Comparison of ENCODE assay signal across 11 mouse cellular contexts in the genomic region with DNA sequence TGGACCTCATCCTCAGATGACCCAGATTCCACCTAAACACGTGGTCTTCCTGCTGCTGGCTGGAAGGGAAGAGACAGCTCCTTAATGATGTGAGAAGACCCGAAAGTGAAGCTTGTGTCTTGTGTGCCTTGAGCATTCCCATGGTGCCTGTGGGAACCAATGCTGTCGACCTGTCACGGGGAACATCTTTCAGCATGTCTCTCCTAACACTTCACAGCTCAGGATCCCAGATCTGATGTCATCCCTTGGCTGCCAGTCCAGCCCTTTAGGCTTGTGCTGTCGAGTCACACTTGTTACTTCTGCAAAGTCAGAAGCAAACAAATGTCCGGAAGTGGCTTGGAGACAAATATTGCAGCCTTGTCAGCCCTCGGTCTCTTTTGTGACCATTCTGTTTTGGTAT. TPM values are rescaled to one million over a fixed set of nuclear protein-coding genes. Genes with fewer than 3 reads are reported as not detected.
DNase-seq lines count a peak whose midpoint lies in the region; ATAC-seq and TF ChIP-seq lines count a peak whose summit lies in the region.
"Had no signal": no experiment of that assay in that cellular context is flagged by ENCODE, and none has a peak within 500 bp of the region (broad histone marks: within the 10 kb centered on the region; RNA-seq: fewer than 3 reads in every experiment).

No protein-coding gene starts in this region.

- ATAC-seq in heart, embryonic 11.5 days (replicated peaks; ENCODE audit: insufficient number of reproducible peaks, low FRiP score, low TSS enrichment): no peak
- peak; percentile 22; the same call in 1 of the 2 replicates for ATAC-seq in heart, embryonic 16.5 days (replicated peaks; ENCODE audit: extremely low read depth, insufficient read depth, low FRiP score)
- no peak for ATAC-seq in forebrain, postnatal 0 days

- no peaks in the 10 kb centered on the region for H3K9me3 ChIP-seq in heart, embryonic 11.5 days (replicated peaks; ENCODE audit: control insufficient read depth, low read length)
- H3K9me3 ChIP-seq in heart, embryonic 16.5 days (replicated peaks; ENCODE audit: control insufficient read depth, low read length): no peaks in the 10 kb centered on the region
- no peaks in the 10 kb centered on the region for H3K9me3 ChIP-seq in forebrain, postnatal 0 days (ENCODE audit: low read length)
- H3K9me3 ChIP-seq: limb, embryonic 12.5 days had no signal

- H3K27me3 ChIP-seq in heart, embryonic 11.5 days (ENCODE audit: control insufficient read depth, insufficient read depth, low read length): no peaks in the 10 kb centered on the region
- no peaks in the 10 kb centered on the region for H3K27me3 ChIP-seq in heart, embryonic 16.5 days (ENCODE audit: control insufficient read depth, insufficient read depth, low read length)
- no peaks in the 10 kb centered on the region for H3K27me3 ChIP-seq in forebrain, postnatal 0 days (ENCODE audit: insufficient read depth, low read length)
- H3K27me3 ChIP-seq: limb, embryonic 12.5 days had no signal

- H3K27ac ChIP-seq in heart, embryonic 11.5 days (ENCODE audit: low read depth, low read length): no peak overlapping the region
- H3K27ac ChIP-seq in heart, embryonic 16.5 days (ENCODE audit: low read length): peak overlapping the region; percentile 17
- no peak overlapping the region for H3K27ac ChIP-seq in layer of hippocampus, adult 2 months
- H3K27ac ChIP-seq in forebrain, postnatal 0 days (ENCODE audit: low read depth, low read length): no peak overlapping the region
- H3K27ac ChIP-seq: hindbrain, embryonic 14.5 days; limb, embryonic 12.5 days had no signal

- peak; percentile 95 for DNase-seq in heart, adult 11 months
- DNase-seq in Muller cell, postnatal 12 days (ENCODE audit: inconsistent ontology term): peak; percentile 66
- DNase-seq in lung, postnatal 4 days: peak; percentile 57 to 72
- DNase-seq in layer of hippocampus, adult 2 months (ENCODE audit: low spot score in 2 of 2): no peak
- no peak for DNase-seq in forebrain, postnatal 0 days
- DNase-seq in layer of hippocampus, postnatal 10 days (ENCODE audit: low spot score in 2 of 2): no peak
- DNase-seq: adrenal gland, adult 2 months had no signal

- TF ChIP-seq CTCF in layer of hippocampus, adult 2 months (conservative IDR thresholded peaks at IDR 0.05): no peak
- no peak for TF ChIP-seq CTCF in forebrain, postnatal 0 days (IDR thresholded peaks at IDR 0.05; ENCODE audit: low read depth)

- H3K9ac ChIP-seq in heart, embryonic 11.5 days (ENCODE audit: low read depth, low read length): no peak overlapping the region
- no peak overlapping the region for H3K9ac ChIP-seq in heart, embryonic 16.5 days (ENCODE audit: low read length)
- no peak overlapping the region for H3K9ac ChIP-seq in forebrain, postnatal 0 days
- H3K9ac ChIP-seq: hindbrain, embryonic 14.5 days; limb, embryonic 12.5 days had no signal

- H3K4me2 ChIP-seq in heart, embryonic 11.5 days: no peak overlapping the region
- no peak overlapping the region for H3K4me2 ChIP-seq in heart, embryonic 16.5 days (ENCODE audit: low read depth, low read length)
- H3K4me2 ChIP-seq in forebrain, postnatal 0 days (ENCODE audit: low read depth): no peak overlapping the region
- H3K4me2 ChIP-seq: hindbrain, embryonic 14.5 days; limb, embryonic 12.5 days had no signal

- no peak overlapping the region for H3K4me3 ChIP-seq in heart, embryonic 11.5 days (ENCODE audit: low read depth, low read length)
- no peak overlapping the region for H3K4me3 ChIP-seq in heart, embryonic 16.5 days (ENCODE audit: low read length)
- no peak overlapping the region for H3K4me3 ChIP-seq in layer of hippocampus, adult 2 months
- no peak overlapping the region for H3K4me3 ChIP-seq in forebrain, postnatal 0 days (ENCODE audit: low read depth, low read length)
- H3K4me3 ChIP-seq: limb, embryonic 12.5 days had no signal

- H3K36me3 ChIP-seq in heart, embryonic 11.5 days (ENCODE audit: control insufficient read depth, insufficient read depth, low read length): peaks cover 9% of the 10 kb centered on the region
- peaks cover 18% of the 10 kb centered on the region for H3K36me3 ChIP-seq in heart, embryonic 16.5 days (ENCODE audit: control insufficient read depth, insufficient read depth)
- H3K36me3 ChIP-seq in forebrain, postnatal 0 days (ENCODE audit: insufficient read depth): peaks cover 22% of the 10 kb centered on the region

- WGBS in heart, embryonic 11.5 days (ENCODE audit: insufficient replicate concordance): 72% methylated on average over 7 of the region's 7 CpGs
- WGBS in heart, embryonic 16.5 days: 39% methylated on average over 7 of the region's 7 CpGs
- 81% methylated on average over 7 of the region's 7 CpGs for WGBS in forebrain, postnatal 0 days

- peaks cover 4% of the 10 kb centered on the region; the same call in 1 of the 2 replicates for H3K4me1 ChIP-seq in heart, embryonic 11.5 days (ENCODE audit: control insufficient read depth, insufficient read depth, low read length)
- peaks cover 22% of the 10 kb centered on the region for H3K4me1 ChIP-seq in heart, embryonic 16.5 days (ENCODE audit: control insufficient read depth, insufficient read depth, low read length)
- no peaks in the 10 kb centered on the region for H3K4me1 ChIP-seq in forebrain, postnatal 0 days (ENCODE audit: insufficient read depth)
- H3K4me1 ChIP-seq: limb, embryonic 12.5 days had no signal

RNA-seq across cellular contexts. Expression of gene Haus8, which starts 16.4 kb away (rescaled TPM):
- polyA plus RNA-seq in heart, embryonic 11.5 days (2014; fragmentation: Nextera tagmentation; extraction: Ambion mirVana): 113 and 116 TPM in 2 replicates
- polyA plus RNA-seq in heart, embryonic 16.5 days (2015; fragmentation: Nextera tagmentation; extraction: Ambion mirVana): 125 and 130 TPM in 2 replicates
- 1 to 10 TPM; 7.0 to 9.4 TPM for total RNA-seq in layer of hippocampus, adult 2 months (2021)
- 36.4 and 38.9 TPM in 2 replicates for total RNA-seq in forebrain, postnatal 0 days (2014; rRNA removed)
- polyA plus RNA-seq in forebrain, postnatal 0 days (2015; fragmentation: Nextera tagmentation; extraction: Ambion mirVana): 34.0 and 40.7 TPM in 2 replicates
- 10 to 100 TPM; 19.0 to 22.3 TPM for total RNA-seq in layer of hippocampus, postnatal 10 days (2021)

RNA-seq across cellular contexts. Expression of gene Myo9b, which starts 16.6 kb away (rescaled TPM):
- 15.1 and 23.3 TPM in 2 replicates for polyA plus RNA-seq in heart, embryonic 11.5 days (2014; fragmentation: Nextera tagmentation; extraction: Ambion mirVana)
- 12.6 and 16.6 TPM in 2 replicates for polyA plus RNA-seq in heart, embryonic 16.5 days (2015; fragmentation: Nextera tagmentation; extraction: Ambion mirVana)
- 10 to 100 TPM; 33.7 to 33.8 TPM for total RNA-seq in layer of hippocampus, adult 2 months (2021)
- 31.4 and 35.2 TPM in 2 replicates for total RNA-seq in forebrain, postnatal 0 days (2014; rRNA removed)
- 5.7 and 6.5 TPM in 2 replicates for polyA plus RNA-seq in forebrain, postnatal 0 days (2015; fragmentation: Nextera tagmentation; extraction: Ambion mirVana)
- total RNA-seq in layer of hippocampus, postnatal 10 days (2021): 10 to 100 TPM; 33.2 to 36.6 TPM

Comparison
In these comparisons a context has a peak if more than half of its experiments do, and no peak if none do; other contexts are left out.
1. DNase-seq: peak in heart, adult 11 months (single experiment), Muller cell, postnatal 12 days (single experiment) and lung, postnatal 4 days (2 of 2); none in layer of hippocampus, adult 2 months (0 of 2), forebrain, postnatal 0 days (single experiment) and layer of hippocampus, postnatal 10 days (0 of 2).